Mouse (Mus musculus): ENCODE measurements at regions not wholly inside any gene's neighbourhood (a gene's known extent, or its start where the extent isn't known, plus 50 kb on each side); places are given as distances from the start of the nearest gene placed in this dataset.

GRCm38 (mm10) chr13:99847531-99847930 lies 53.4 kb downstream of the Cartpt start:
- Histone ChIP-seq H3K27me3 (ENCODE audit: control insufficient read depth, insufficient read depth, low read length) (no peaks in the 10 kb centered on the region), H3K4me3 (ENCODE audit: low read depth, low read length) (no peak overlapping the region), H3K4me2 (ENCODE audit: low read depth, low read length) (no peak overlapping the region), H3K9ac (replicated peaks; ENCODE audit: low read length) (no peak overlapping the region; the same call in 1 of the 2 replicates), H3K4me1 (ENCODE audit: control insufficient read depth, insufficient read depth, low read length) (no peaks in the 10 kb centered on the region; the same call in 1 of the 2 replicates), H3K9me3 (replicated peaks; ENCODE audit: control insufficient read depth, low read length) (no peaks in the 10 kb centered on the region), H3K36me3 (replicated peaks; ENCODE audit: control insufficient read depth, insufficient read depth, low read depth, low read length) (no peaks in the 10 kb centered on the region), H3K27ac (replicated peaks; ENCODE audit: low read depth, low read length) (no peak overlapping the region)
- DNase-seq (ENCODE audit: low spot score) (no peak), ATAC-seq (replicated peaks; ENCODE audit: insufficient number of reproducible peaks, low FRiP score, low TSS enrichment, low read depth) (no peak)
- WGBS: 35% methylated on average over 13 of the region's 13 CpGs

GRCm38 (mm10) chr13:99842626-99843025 lies 58.3 kb downstream of the Cartpt start:
- Histone ChIP-seq H3K9me3 (replicated peaks; ENCODE audit: control insufficient read depth, low read length) (no peaks in the 10 kb centered on the region), H3K9ac (replicated peaks; ENCODE audit: low read length) (no peak overlapping the region), H3K4me2 (ENCODE audit: low read depth, low read length) (no peak overlapping the region), H3K4me1 (ENCODE audit: control insufficient read depth, insufficient read depth, low read length) (no peaks in the 10 kb centered on the region; the same call in 1 of the 2 replicates), H3K27ac (replicated peaks; ENCODE audit: low read depth, low read length) (no peak overlapping the region), H3K4me3 (ENCODE audit: low read depth, low read length) (no peak overlapping the region), H3K27me3 (ENCODE audit: control insufficient read depth, insufficient read depth, low read length) (no peaks in the 10 kb centered on the region), H3K36me3 (replicated peaks; ENCODE audit: control insufficient read depth, insufficient read depth, low read depth, low read length) (no peaks in the 10 kb centered on the region)
- WGBS: 43% methylated on average over 9 of the region's 9 CpGs
- DNase-seq (ENCODE audit: low spot score): peak; percentile 55
- ATAC-seq (replicated peaks; ENCODE audit: insufficient number of reproducible peaks, low FRiP score, low TSS enrichment, low read depth): no peak

GRCm38 (mm10) chr13:99839446-99839845 lies 61.4 kb downstream of the Cartpt start:
- WGBS: 55% methylated on average over 9 of the region's 9 CpGs
- no peaks in the 10 kb centered on the region for H3K4me1 ChIP-seq (ENCODE audit: control insufficient read depth, insufficient read depth, low read length)
- H3K36me3 ChIP-seq (replicated peaks; ENCODE audit: control insufficient read depth, insufficient read depth, low read depth, low read length): no peaks in the 10 kb centered on the region; the same call in 1 of the 2 replicates
- no peak overlapping the region for H3K4me3 ChIP-seq (ENCODE audit: low read depth, low read length)
- H3K4me2 ChIP-seq (ENCODE audit: low read depth, low read length): no peak overlapping the region
- no peak overlapping the region for H3K9ac ChIP-seq (replicated peaks; ENCODE audit: low read length)
- no peaks in the 10 kb centered on the region for H3K27me3 ChIP-seq (ENCODE audit: control insufficient read depth, insufficient read depth, low read length)
- no peak overlapping the region for H3K27ac ChIP-seq (replicated peaks; ENCODE audit: low read depth, low read length)
- no peaks in the 10 kb centered on the region for H3K9me3 ChIP-seq (replicated peaks; ENCODE audit: control insufficient read depth, low read length)
- ATAC-seq (replicated peaks; ENCODE audit: insufficient number of reproducible peaks, low FRiP score, low TSS enrichment, low read depth) (no peak), DNase-seq (ENCODE audit: low spot score) (no peak)

GRCm38 (mm10) chr13:99837772-99838425 lies 63.0 kb downstream of the Cartpt start:
- ATAC-seq (replicated peaks; ENCODE audit: insufficient number of reproducible peaks, low FRiP score, low TSS enrichment, low read depth): peak; percentile 80
- Histone ChIP-seq H3K9ac (replicated peaks; ENCODE audit: low read length) (no peak overlapping the region), H3K4me3 (ENCODE audit: low read depth, low read length) (no peak overlapping the region), H3K9me3 (replicated peaks; ENCODE audit: control insufficient read depth, low read length) (no peaks in the 10 kb centered on the region), H3K27ac (replicated peaks; ENCODE audit: low read depth, low read length) (no peak overlapping the region), H3K4me1 (ENCODE audit: control insufficient read depth, insufficient read depth, low read length) (no peaks in the 10 kb centered on the region), H3K36me3 (replicated peaks; ENCODE audit: control insufficient read depth, insufficient read depth, low read depth, low read length) (no peaks in the 10 kb centered on the region; the same call in 1 of the 2 replicates), H3K27me3 (ENCODE audit: control insufficient read depth, insufficient read depth, low read length) (no peaks in the 10 kb centered on the region), H3K4me2 (ENCODE audit: low read depth, low read length) (no peak overlapping the region)
- DNase-seq (ENCODE audit: low spot score): peak; percentile 92
- 43% methylated on average over 11 of the region's 11 CpGs for WGBS

GRCm38 (mm10) chr13:99837180-99837579 lies 63.7 kb downstream of the Cartpt start:
- Histone ChIP-seq H3K27ac (replicated peaks; ENCODE audit: low read depth, low read length) (no peak overlapping the region), H3K36me3 (replicated peaks; ENCODE audit: control insufficient read depth, insufficient read depth, low read depth, low read length) (no peaks in the 10 kb centered on the region; the same call in 1 of the 2 replicates), H3K27me3 (ENCODE audit: control insufficient read depth, insufficient read depth, low read length) (no peaks in the 10 kb centered on the region), H3K4me3 (ENCODE audit: low read depth, low read length) (no peak overlapping the region), H3K9ac (replicated peaks; ENCODE audit: low read length) (no peak overlapping the region), H3K4me2 (ENCODE audit: low read depth, low read length) (no peak overlapping the region), H3K9me3 (replicated peaks; ENCODE audit: control insufficient read depth, low read length) (no peaks in the 10 kb centered on the region), H3K4me1 (ENCODE audit: control insufficient read depth, insufficient read depth, low read length) (no peaks in the 10 kb centered on the region)
- peak; percentile 51; the same call in 1 of the 2 replicates for ATAC-seq (replicated peaks; ENCODE audit: insufficient number of reproducible peaks, low FRiP score, low TSS enrichment, low read depth)
- DNase-seq (ENCODE audit: low spot score): no peak
- 82% methylated on average over 6 of the region's 6 CpGs for WGBS

- Histone ChIP-seq H3K27me3 (ENCODE audit: control insufficient read depth, insufficient read depth, low read length) (no peaks in the 10 kb centered on the region), H3K9me3 (replicated peaks; ENCODE audit: control insufficient read depth, low read length) (no peaks in the 10 kb centered on the region), H3K4me2 (ENCODE audit: low read depth, low read length) (no peak overlapping the region), H3K36me3 (replicated peaks; ENCODE audit: control insufficient read depth, insufficient read depth, low read depth, low read length) (no peaks in the 10 kb centered on the region; the same call in 1 of the 2 replicates), H3K9ac (replicated peaks; ENCODE audit: low read length) (no peak overlapping the region), H3K4me1 (ENCODE audit: control insufficient read depth, insufficient read depth, low read length) (no peaks in the 10 kb centered on the region), H3K27ac (replicated peaks; ENCODE audit: low read depth, low read length) (no peak overlapping the region), H3K4me3 (ENCODE audit: low read depth, low read length) (no peak overlapping the region)
- 89% methylated on average over 5 of the region's 5 CpGs for WGBS
- DNase-seq (ENCODE audit: low spot score): no peak
- no peak for ATAC-seq (replicated peaks; ENCODE audit: insufficient number of reproducible peaks, low FRiP score, low TSS enrichment, low read depth)
These were observed 64.3 kb downstream of the Cartpt start for GRCm38 (mm10) chr13:99836586-99836985.

- no peak overlapping the region for H3K9ac ChIP-seq (replicated peaks; ENCODE audit: low read length)
- H3K9me3 ChIP-seq (replicated peaks; ENCODE audit: control insufficient read depth, low read length): no peaks in the 10 kb centered on the region
- H3K4me1 ChIP-seq (ENCODE audit: control insufficient read depth, insufficient read depth, low read length): no peaks in the 10 kb centered on the region
- no peaks in the 10 kb centered on the region for H3K27me3 ChIP-seq (ENCODE audit: control insufficient read depth, insufficient read depth, low read length)
- WGBS: 89% methylated on average over 8 of the region's 8 CpGs
- DNase-seq (ENCODE audit: low spot score) (no peak), ATAC-seq (replicated peaks; ENCODE audit: insufficient number of reproducible peaks, low FRiP score, low TSS enrichment, low read depth) (no peak)
- H3K4me2 ChIP-seq (ENCODE audit: low read depth, low read length): no peak overlapping the region
- H3K27ac ChIP-seq (replicated peaks; ENCODE audit: low read depth, low read length): no peak overlapping the region
- H3K36me3 ChIP-seq (replicated peaks; ENCODE audit: control insufficient read depth, insufficient read depth, low read depth, low read length): no peaks in the 10 kb centered on the region; the same call in 1 of the 2 replicates
- H3K4me3 ChIP-seq (ENCODE audit: low read depth, low read length): no peak overlapping the region
These were observed 65.4 kb downstream of the Cartpt start for GRCm38 (mm10) chr13:99835518-99835917.

GRCm38 (mm10) chr13:99830080-99830724 lies 70.7 kb downstream of the Cartpt start:
- H3K4me2 ChIP-seq (ENCODE audit: low read depth, low read length): no peak overlapping the region
- 88% methylated on average over 7 of the region's 7 CpGs for WGBS
- no peaks in the 10 kb centered on the region for H3K9me3 ChIP-seq (replicated peaks; ENCODE audit: control insufficient read depth, low read length)
- H3K4me1 ChIP-seq (ENCODE audit: control insufficient read depth, insufficient read depth, low read length): no peaks in the 10 kb centered on the region
- no peaks in the 10 kb centered on the region for H3K27me3 ChIP-seq (ENCODE audit: control insufficient read depth, insufficient read depth, low read length)
- H3K9ac ChIP-seq (replicated peaks; ENCODE audit: low read length): no peak overlapping the region
- no peaks in the 10 kb centered on the region for H3K36me3 ChIP-seq (replicated peaks; ENCODE audit: control insufficient read depth, insufficient read depth, low read depth, low read length)
- H3K27ac ChIP-seq (replicated peaks; ENCODE audit: low read depth, low read length): no peak overlapping the region
- no peak overlapping the region for H3K4me3 ChIP-seq (ENCODE audit: low read depth, low read length)
- DNase-seq (ENCODE audit: low spot score) (no peak), ATAC-seq (replicated peaks; ENCODE audit: insufficient number of reproducible peaks, low FRiP score, low TSS enrichment, low read depth) (no peak)

Data from embryonic facial prominence, embryonic 11.5 days (tissue).